Comparison of ENCODE assay signal across 7 mouse cellular contexts in the genomic region with DNA sequence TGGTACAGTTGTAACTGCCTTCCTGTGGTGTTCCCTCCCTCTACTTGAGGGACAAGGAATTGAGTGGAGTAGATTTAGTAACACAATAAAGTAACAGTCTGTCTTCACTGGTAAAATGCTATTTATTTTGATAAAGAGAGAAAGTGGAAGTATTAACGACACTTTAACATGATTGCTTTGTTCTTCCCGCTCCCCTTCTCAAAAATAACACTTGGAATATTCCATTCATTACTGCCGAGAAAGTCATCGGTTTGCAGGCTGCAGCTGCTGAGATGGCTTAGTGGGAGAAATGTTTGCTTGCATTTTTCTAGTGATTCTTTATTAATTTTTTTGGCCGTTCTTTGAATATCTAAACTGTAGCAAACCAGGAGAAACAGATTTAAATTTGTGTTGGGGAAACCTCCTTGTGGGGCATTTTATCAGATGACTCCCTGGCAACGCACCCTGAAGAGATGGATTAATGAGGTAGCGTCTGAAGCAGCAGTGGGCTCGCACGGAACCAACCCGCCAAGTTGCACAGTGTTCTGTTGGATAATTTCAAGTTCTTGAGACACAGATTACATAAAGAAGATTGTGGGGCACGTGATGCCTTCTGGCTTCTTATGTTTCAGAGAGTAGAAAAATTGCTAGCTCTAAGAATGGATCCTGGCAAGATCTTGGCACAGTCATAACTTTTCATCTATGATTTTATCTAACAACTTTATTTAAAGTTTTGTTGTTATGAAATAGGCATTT. TPM values are rescaled to one million over a fixed set of nuclear protein-coding genes. Genes with fewer than 3 reads are reported as not detected.
DNase-seq lines count a peak whose midpoint lies in the region.

No protein-coding gene starts in this region.

- peak; percentile 39 for DNase-seq in left cerebral cortex, adult 11 months (ENCODE audit: low spot score)
- no peak for DNase-seq in left cerebral cortex, postnatal 4 days
- peak; percentile 39 to 64 for DNase-seq in frontal cortex, postnatal 36 days (ENCODE audit: low spot score in 2 of 2)
- peak; percentile 28 to 65 for DNase-seq in left cerebral cortex, adult 9 months (ENCODE audit: low spot score in 2 of 2)
- DNase-seq in skeletal muscle tissue, adult 2 months (ENCODE audit: low read depth, low spot score): peak; percentile 20
- no peak for DNase-seq in adrenal gland, postnatal 4 days (ENCODE audit: low spot score in 2 of 2)
- no peak for DNase-seq in spleen, postnatal 36 days (ENCODE audit: low spot score in 2 of 2)

- intact Hi-C loops in left cerebral cortex, postnatal 4 days (cut with DNase I): no loop called here

RNA-seq across cellular contexts. Expression of gene Dlg1, which starts 32.2 kb away (rescaled TPM):
- total RNA-seq in left cerebral cortex, postnatal 4 days (2021): 10 to 100 TPM; 51.2 TPM
- total RNA-seq in adrenal gland, postnatal 4 days (2021): 10 to 100 TPM; 65.4 to 78.0 TPM

Comparison
In these comparisons a context has a peak if more than half of its experiments do, and no peak if none do; other contexts are left out.
1. DNase-seq: peak in left cerebral cortex, adult 11 months (single experiment), frontal cortex, postnatal 36 days (2 of 2), left cerebral cortex, adult 9 months (2 of 2) and skeletal muscle tissue, adult 2 months (single experiment); none in left cerebral cortex, postnatal 4 days (single experiment), adrenal gland, postnatal 4 days (0 of 2) and spleen, postnatal 36 days (0 of 2).